Mouse (Mus musculus) ovary, adult 10 weeks (tissue): ENCODE measurements around the gene Apobec2. TPM values are rescaled to one million over a fixed set of nuclear protein-coding genes. Genes with fewer than 3 reads are reported as not detected.

Experiments
- polyA plus RNA-seq: library from polyadenylated mRNA; stranded (reverse); fragments of 350-450 nt; fragmentation: Illumina TruSeq; extraction: RNeasy Lipid Tissue Mini Kit (QIAGEN cat#74804); gene quantifications from one replicate; pipeline ENCODE4 v1.2.3, GENCODE M21; 2014

Apobec2 gene
- polyA plus RNA-seq, result not detected

DNA sequence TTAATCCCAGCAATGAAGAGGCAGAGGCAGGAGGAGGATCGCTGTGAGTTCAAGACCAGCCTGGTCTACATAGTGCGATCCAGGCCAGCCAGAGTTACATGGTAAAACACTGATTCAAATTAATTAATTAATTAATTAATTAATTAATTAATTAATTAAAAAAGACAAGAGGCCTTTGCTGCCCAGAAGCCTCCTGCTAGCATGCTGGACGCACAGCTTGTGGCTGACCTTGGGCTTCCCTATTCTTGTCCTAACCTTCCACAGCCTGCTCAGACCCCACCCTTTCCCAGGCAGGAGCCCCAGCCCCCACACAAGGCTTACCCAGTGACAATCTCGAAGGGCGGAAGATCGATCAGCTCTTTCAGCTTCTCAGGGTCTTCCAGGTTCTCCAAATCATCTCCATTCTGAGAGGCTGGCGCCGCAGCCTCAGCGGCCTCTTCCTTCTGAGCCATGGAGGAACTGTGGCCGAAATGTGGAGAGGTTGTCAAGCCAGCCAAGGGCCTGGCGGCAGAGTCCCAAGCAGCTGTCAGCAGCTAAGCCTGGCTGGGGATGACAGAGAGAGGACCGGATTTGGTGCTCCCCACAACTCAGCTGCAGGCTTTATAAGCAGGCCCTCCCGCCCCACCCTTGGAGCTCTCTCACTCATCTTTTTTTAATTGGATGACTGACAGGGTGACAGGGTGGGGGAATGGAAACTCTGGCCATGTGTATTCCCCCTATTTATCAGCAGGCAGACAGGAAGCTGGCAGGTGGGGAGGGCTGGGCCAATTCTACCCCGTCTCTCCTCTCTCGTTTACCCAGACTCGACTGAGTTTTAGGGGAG, at the start of gene Apobec2:
Apobec2 (minus strand) TSS at position 773 of the 823 bp plus-strand sequence.

DNA sequence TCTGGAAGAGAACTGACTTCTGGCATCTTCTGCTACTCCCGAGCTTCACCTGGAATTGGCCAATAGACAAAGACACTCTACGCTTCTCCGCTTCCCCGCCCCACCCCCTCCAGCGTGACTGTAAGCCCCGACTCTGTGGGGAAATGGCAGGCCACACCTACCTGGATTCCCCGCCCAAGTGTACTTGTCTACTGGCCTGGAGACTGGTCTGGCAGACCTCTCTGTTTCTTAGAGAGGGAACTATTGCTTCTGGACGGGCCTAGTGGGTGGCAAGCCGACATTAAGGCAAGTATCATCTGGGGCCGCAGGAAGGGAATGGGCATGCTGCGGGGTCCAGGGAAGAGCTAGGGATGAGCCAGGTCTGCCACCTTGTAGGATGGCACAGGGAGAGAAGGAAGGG, 22.0 kb upstream of the Apobec2 start, which contains the start of gene Unc5cl:
Unc5cl (plus strand) TSS at position 214 of the 400 bp plus-strand sequence.

DNA sequence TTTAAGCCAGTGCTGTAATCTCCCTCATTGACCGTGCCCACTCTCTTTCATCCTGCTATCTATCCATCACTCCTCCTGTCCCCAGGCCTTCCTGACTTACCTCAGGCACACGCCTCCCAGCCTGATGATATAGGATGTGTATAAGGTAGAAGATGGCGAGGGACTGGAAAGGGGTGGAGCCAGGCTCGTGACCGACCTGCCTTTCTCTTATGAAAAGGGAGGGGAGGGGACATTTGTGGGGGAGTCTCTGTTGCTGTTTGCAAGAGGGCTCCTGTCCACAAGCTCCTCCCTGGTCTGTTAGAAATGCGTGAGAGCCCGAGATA, 18.6 kb upstream of the Apobec2 start, which contains the start of gene Tspo2:
Tspo2 (minus strand) TSS at position 170 of the 323 bp plus-strand sequence.

DNA sequence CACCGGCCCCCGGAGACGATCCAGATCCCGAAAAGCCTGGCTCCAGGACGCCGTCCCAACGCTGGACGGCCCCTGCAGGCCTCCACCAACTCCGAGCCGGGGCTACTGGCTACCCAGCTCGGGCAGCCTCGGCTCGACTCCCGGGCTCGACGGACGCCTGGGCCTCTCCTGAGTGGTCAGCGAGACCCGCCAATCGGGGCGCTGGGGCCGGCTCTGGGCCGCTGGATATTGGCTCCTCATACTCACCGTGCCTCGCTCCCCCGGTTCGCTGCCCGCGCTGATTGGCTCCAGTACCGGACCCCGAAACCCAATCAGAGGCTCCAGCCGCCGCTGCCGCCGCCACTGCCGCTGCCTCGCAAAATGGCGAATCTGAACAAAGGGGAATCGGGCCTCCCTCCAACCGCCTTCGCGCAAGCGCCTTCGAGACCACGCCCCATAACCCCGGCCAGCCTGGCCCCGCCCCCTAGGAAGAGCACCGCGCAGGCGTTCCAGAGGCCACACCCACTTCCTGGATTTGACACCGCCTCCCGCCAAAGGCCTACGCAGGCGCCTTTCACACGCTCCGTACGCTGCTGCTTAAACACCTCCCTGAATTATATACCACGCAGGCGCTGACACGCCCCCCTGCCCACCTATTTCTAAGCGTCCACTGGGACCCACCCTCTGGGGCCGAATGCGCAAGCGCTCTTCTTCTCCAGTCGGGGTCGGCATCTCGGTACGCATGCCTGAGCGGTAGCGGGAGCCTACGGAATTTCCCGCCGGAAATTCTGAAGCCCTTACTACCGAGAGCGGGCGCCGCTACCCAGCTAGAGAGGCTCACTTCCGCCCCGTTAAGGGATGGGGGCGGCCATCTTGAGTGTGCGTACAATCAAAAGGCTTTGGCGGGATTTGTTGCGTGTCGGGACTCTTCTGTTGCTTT, 23.1 kb downstream of the Apobec2 start, which contains the start of the genes Nfya and Oard1:
Nfya (minus strand) TSS at position 527 of the 919 bp plus-strand sequence.
Oard1 (plus strand) TSS at position 635 of the 919 bp plus-strand sequence.

Other genes starting within 250 kb of the Apobec2 start
- gene Trem1, start 200.2 kb downstream of the Apobec2 start, polyA plus RNA-seq, result not detected
- gene Trem3, start 185.2 kb downstream of the Apobec2 start, polyA plus RNA-seq, result not detected
- gene Treml4, start 168.6 kb downstream of the Apobec2 start, polyA plus RNA-seq, result not detected
- gene Treml2, start 133.4 kb downstream of the Apobec2 start, polyA plus RNA-seq, result not detected
- gene B430306N03Rik, start 116.8 kb downstream of the Apobec2 start, polyA plus RNA-seq, result 0.86 TPM
- 0.26 TPM for gene Trem2, start 86.5 kb downstream of the Apobec2 start, polyA plus RNA-seq
- not detected for gene Treml1, start 73.0 kb downstream of the Apobec2 start, polyA plus RNA-seq
- gene Nfya, start 23.0 kb downstream of the Apobec2 start, polyA plus RNA-seq, result 41.9 TPM
- 40.5 TPM for gene Oard1, start 22.9 kb downstream of the Apobec2 start, polyA plus RNA-seq
- not detected for gene Tspo2, start 18.6 kb upstream of the Apobec2 start, polyA plus RNA-seq
- 0.26 TPM for gene Unc5cl, start 22.0 kb upstream of the Apobec2 start, polyA plus RNA-seq